Mouse (Mus musculus): ENCODE measurements around the gene Rnf216. TPM values are rescaled to one million over a fixed set of nuclear protein-coding genes. Genes with fewer than 3 reads are reported as not detected.

Gene Rnf216
- total and polyA plus RNA-seq, 3 experiments, result 16.4 to 123 (median 30.8) TPM

DNA sequence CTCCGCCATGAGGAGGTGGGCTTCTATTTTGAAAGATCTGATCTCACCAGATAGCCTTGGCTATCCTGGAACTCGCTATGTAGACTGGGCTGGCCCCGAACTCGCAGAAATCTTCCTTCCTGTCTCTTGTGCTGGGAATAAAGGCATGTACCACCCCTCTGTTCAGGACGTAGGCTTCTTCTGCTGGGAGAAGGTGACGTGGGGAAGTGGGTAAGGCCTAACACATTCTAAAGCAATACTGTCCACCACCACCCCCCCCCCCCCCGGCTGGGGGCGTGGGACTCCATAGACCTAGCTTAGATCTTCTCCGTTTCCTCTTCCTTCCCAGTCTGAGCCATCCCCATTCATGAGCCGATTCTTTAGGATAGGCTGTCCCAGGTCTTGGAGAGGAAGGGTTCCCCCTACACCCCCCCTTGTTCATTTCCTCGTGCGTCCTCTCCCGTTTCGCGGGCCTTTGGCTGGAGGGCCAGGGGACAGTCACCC, 151.4 kb downstream of the Rnf216 start:
- no peaks in the 10 kb centered on the region for H3K9me3 ChIP-seq (replicated peaks; ENCODE audit: insufficient read depth, low read length)
- no peak overlapping the region for H3K4me3 ChIP-seq (ENCODE audit: control insufficient read depth in 1 of 2, insufficient read depth in 1 of 2, low read depth in 2 of 2, low read length in 2 of 2)
- no peak for DNase-seq (ENCODE audit: low read depth, low spot score)
- H3K36me3 ChIP-seq (ENCODE audit: control insufficient read depth in 1 of 2, insufficient read depth in 2 of 2, low read length in 2 of 2), result no peaks in the 10 kb centered on the region
- H3K27me3 ChIP-seq (ENCODE audit: control insufficient read depth in 1 of 2, insufficient read depth in 2 of 2, low read length in 2 of 2), result no peaks in the 10 kb centered on the region
- H3K79me2 ChIP-seq (ENCODE audit: control insufficient read depth, insufficient read depth, low read length, poor library complexity), result no peaks in the 10 kb centered on the region
- no peak overlapping the region for H3K9ac ChIP-seq (ENCODE audit: control insufficient read depth, low read depth, low read length, poor library complexity, severe bottlenecking)
- H3K27ac ChIP-seq (ENCODE audit: control insufficient read depth, low read depth, low read length), result no peak overlapping the region
- TF ChIP-seq USF2 (IDR thresholded peaks at IDR 0.05; ENCODE audit: borderline replicate concordance in 1 of 2, insufficient read depth in 1 of 2, low read depth in 1 of 2, low read length in 2 of 2) (no peak), ELF1 (IDR thresholded peaks at IDR 0.05; ENCODE audit: low read depth, low read length) (no peak), POLR2A (IDR thresholded peaks at IDR 0.05; ENCODE audit: control insufficient read depth in 1 of 2, insufficient read depth in 1 of 2, low read depth in 1 of 2, low read length in 2 of 2, poor library complexity in 1 of 2) (no peak), TAL1 (IDR thresholded peaks at IDR 0.05; ENCODE audit: low read length) (no peak), MAX (IDR thresholded peaks at IDR 0.05; ENCODE audit: low read length) (no peak), GABPA (IDR thresholded peaks at IDR 0.05; ENCODE audit: low read depth, low read length) (no peak)
- no peaks in the 10 kb centered on the region for H3K4me1 ChIP-seq (ENCODE audit: control insufficient read depth in 1 of 2, insufficient read depth in 2 of 2, low read length in 2 of 2)

- no peak for TF ChIP-seq RAD21 (IDR thresholded peaks at IDR 0.05; ENCODE audit: low read depth, low read length)
- TF ChIP-seq MXI1 (IDR thresholded peaks at IDR 0.05; ENCODE audit: low read depth, low read length), result no peak
- TF ChIP-seq TCF12 (IDR thresholded peaks at IDR 0.05; ENCODE audit: low read depth, low read length), result no peak
- no peak for TF ChIP-seq ETS1 (IDR thresholded peaks at IDR 0.05; ENCODE audit: low read depth, low read length)
- TF ChIP-seq USF1 (IDR thresholded peaks at IDR 0.05; ENCODE audit: low read depth, low read length), result no peak
- no peak for TF ChIP-seq HCFC1 (IDR thresholded peaks at IDR 0.05; ENCODE audit: low read depth, low read length)
- no peak for TF ChIP-seq TBP (IDR thresholded peaks at IDR 0.05; ENCODE audit: low read depth, low read length)
- no peak for TF ChIP-seq JUND (IDR thresholded peaks at IDR 0.05; ENCODE audit: low read depth, low read length)
- TF ChIP-seq CHD1 (IDR thresholded peaks at IDR 0.05; ENCODE audit: low read depth, low read length), result no peak
- TF ChIP-seq GATA1 (IDR thresholded peaks at IDR 0.05; ENCODE audit: low read depth, low read length), result no peak
- TF ChIP-seq POLR2A (IDR thresholded peaks at IDR 0.05; ENCODE audit: control insufficient read depth in 1 of 2, insufficient read depth in 1 of 2, low read depth in 1 of 2, low read length in 2 of 2, poor library complexity in 1 of 2), result no peak
- TF ChIP-seq GABPA (IDR thresholded peaks at IDR 0.05; ENCODE audit: low read depth, low read length), result no peak
- TF ChIP-seq SMC3 (IDR thresholded peaks at IDR 0.05; ENCODE audit: low read depth, low read length), result no peak
- TF ChIP-seq CTCF (IDR thresholded peaks at IDR 0.05 in 2 of 3, conservative IDR thresholded peaks at IDR 0.05 in 1 of 3; ENCODE audit: control insufficient read depth in 1 of 3, insufficient read depth in 1 of 3, low read depth in 2 of 3, low read length in 3 of 3, poor library complexity in 1 of 3, severe bottlenecking in 1 of 3), result no peak
- Histone ChIP-seq H3K27ac (ENCODE audit: control insufficient read depth, low read depth, low read length) (no peak overlapping the region), H3K27me3 (ENCODE audit: control insufficient read depth in 1 of 2, insufficient read depth in 2 of 2, low read length in 2 of 2) (no peaks in the 10 kb centered on the region)
Observed at GRCm38 (mm10) chr5:142960775-142961271, 152.0 kb downstream of the Rnf216 start.

More at GRCm38 (mm10) chr5:142960775-142961271, 152.0 kb downstream of the Rnf216 start:
- H3K9me3 ChIP-seq (replicated peaks; ENCODE audit: insufficient read depth, low read length), result no peaks in the 10 kb centered on the region
- no peaks in the 10 kb centered on the region for H3K79me2 ChIP-seq (ENCODE audit: control insufficient read depth, insufficient read depth, low read length, poor library complexity)
- no peak overlapping the region for H3K9ac ChIP-seq (ENCODE audit: control insufficient read depth, low read depth, low read length, poor library complexity, severe bottlenecking)
- DNase-seq (ENCODE audit: low read depth, low spot score), result no peak
- no peaks in the 10 kb centered on the region for H3K4me1 ChIP-seq (ENCODE audit: control insufficient read depth in 1 of 2, insufficient read depth in 2 of 2, low read length in 2 of 2)
- no peak overlapping the region for H3K4me3 ChIP-seq (ENCODE audit: control insufficient read depth in 1 of 2, insufficient read depth in 1 of 2, low read depth in 2 of 2, low read length in 2 of 2)
- H3K36me3 ChIP-seq (ENCODE audit: control insufficient read depth in 1 of 2, insufficient read depth in 2 of 2, low read length in 2 of 2), result no peaks in the 10 kb centered on the region
